Mouse (Mus musculus) heart, postnatal 0 days (tissue): Measurements from ENCODE around the gene Uckl1.

Experiments used
- CTCF ChIP-seq: IDR thresholded peaks from 2 replicates; pipeline ENCODE4 v1.5.1; 2016; ENCODE audit warnings: antibody characterized with exemption, control low read depth, low read depth
- EP300 ChIP-seq: IDR thresholded peaks from 2 replicates; pipeline ENCODE4 v1.6.1; 2016; ENCODE audit warnings: antibody characterized with exemption, low read depth

- TF ChIP-seq EP300 = no peak
- TF ChIP-seq CTCF = no peak
Observed at GRCm38 (mm10) chr2:181536410-181536809, 48.3 kb downstream of the Uckl1 start.
